Mouse (Mus musculus) layer of hippocampus, postnatal 14 days (tissue): Measurements from ENCODE around the gene Capn3. TPM values are rescaled to one million over a fixed set of nuclear protein-coding genes. Genes with fewer than 3 reads are reported as not detected.

ENCODE experiments used
- total RNA-seq, 2 experiments: library from RNA; stranded (reverse); gene quantifications; 2 replicates each; pipeline ENCODE4 v1.2.3; 2021

Capn3 gene
- total RNA-seq, 2 experiments from 2014 or later, result 6.7 to 10.2 TPM

Other genes with a start within 250 kb of the Capn3 start
- 1 to 10 TPM; 8.4 to 9.3 TPM for gene Pla2g4e, start 210.7 kb upstream of the Capn3 start, total RNA-seq
- gene Pla2g4d, start 166.8 kb upstream of the Capn3 start, total RNA-seq, result under 1 TPM in 1 of 2 experiments, not detected in 1; 0.12 TPM
- gene Pla2g4f, start 141.9 kb upstream of the Capn3 start, total RNA-seq, result under 1 TPM in 1 of 2 experiments, not detected in 1; 0.17 TPM
- 10 to 100 TPM; 59.3 to 66.2 TPM for gene Vps39, start 102.9 kb upstream of the Capn3 start, total RNA-seq
- gene Ganc, start 52.1 kb upstream of the Capn3 start, total RNA-seq, result 10 to 100 TPM; 11.4 to 12.1 TPM
- 10 to 100 TPM; 34.3 to 37.2 TPM for gene Tmem87a, start 51.9 kb upstream of the Capn3 start, total RNA-seq
- 100 to 1,000 TPM; 104 to 113 TPM for gene Zfp106, start 107.8 kb downstream of the Capn3 start, total RNA-seq
- 10 to 100 TPM; 21.4 to 21.5 TPM for gene Snap23, start 111.7 kb downstream of the Capn3 start, total RNA-seq
- gene Haus2, start 153.4 kb downstream of the Capn3 start, total RNA-seq, result 10 to 100 TPM; 14.1 to 17.1 TPM
- 10 to 100 TPM; 26.0 to 31.6 TPM for gene Lrrc57, start 153.5 kb downstream of the Capn3 start, total RNA-seq
- 10 to 100 TPM; 10.4 to 11.0 TPM for gene Stard9, start 173.1 kb downstream of the Capn3 start, total RNA-seq